Mouse (Mus musculus) spleen, adult 2 months (tissue): Measurements from ENCODE around the gene Naglu. TPM values are rescaled to one million over a fixed set of nuclear protein-coding genes. Genes with fewer than 3 reads are reported as not detected.

Experiments used
- DNase-seq, 2 experiments: peaks; one replicate each; pipeline versions ENCODE4 v3.0.0 to v3.0.0-alpha.2; 2012 to 2021; ENCODE audit warnings: low spot score in 2 of 2, low read depth in 1 of 2
- H3K27ac ChIP-seq: fragments of 200-500 bp; 2 replicates; pipeline ENCODE4 v1.5.1; 2012; ENCODE audit warnings: low read length, inconsistent platforms; ENCODE audit not compliant: insufficient read depth
- H3K27me3 ChIP-seq: fragments of 200-500 bp; 2 replicates; pipeline ENCODE4 v1.6.1; 2012; ENCODE audit warnings: mild to moderate bottlenecking, moderate library complexity, low read length, inconsistent platforms; ENCODE audit not compliant: control insufficient read depth, insufficient read depth
- H3K36me3 ChIP-seq: fragments of 200-500 bp; 2 replicates; pipeline ENCODE4 v1.6.1; 2012; ENCODE audit warnings: mild to moderate bottlenecking, low read length, inconsistent platforms; ENCODE audit not compliant: control insufficient read depth, insufficient read depth
- H3K4me1 ChIP-seq: fragments of 200-500 bp; 2 replicates; pipeline ENCODE4 v1.6.1; 2011; ENCODE audit warnings: inconsistent platforms; ENCODE audit not compliant: control insufficient read depth, insufficient read depth, insufficient read length
- H3K4me3 ChIP-seq: fragments of 200-500 bp; 2 replicates; pipeline ENCODE4 v1.5.1; 2011; ENCODE audit warnings: mild to moderate bottlenecking, inconsistent platforms; ENCODE audit not compliant: insufficient read depth, insufficient read length; ENCODE audit errors: extremely low read depth
- CTCF ChIP-seq: fragments of 200-500 bp; IDR thresholded peaks from 2 replicates; pipeline ENCODE4 v1.5.1; 2011; ENCODE audit warnings: mild to moderate bottlenecking, inconsistent platforms; ENCODE audit not compliant: insufficient read depth, insufficient read length, insufficient replicate concordance; ENCODE audit errors: extremely low read depth
- POLR2A ChIP-seq: fragments of 200-500 bp; IDR thresholded peaks from 2 replicates; pipeline ENCODE4 v1.6.1; 2011; ENCODE audit warnings: low read depth, low read length, inconsistent platforms
- WGBS: fragments of 180-500 bp; shearing (Covaris S2); methylation state at CpG from one replicate; pipeline ENCODE4 v1.1.7; 2018; 5-methylcytosine and 5-hydroxymethylcytosine counted together
- polyA plus RNA-seq: library from polyadenylated mRNA; depleted of rRNA; stranded (reverse); fragments of >200 nt; gene quantifications from 2 replicates; pipeline ENCODE4 v1.2.3, GENCODE M21; 2012

Gene Naglu
- polyA plus RNA-seq, 1 experiment: 28.6 TPM

DNA sequence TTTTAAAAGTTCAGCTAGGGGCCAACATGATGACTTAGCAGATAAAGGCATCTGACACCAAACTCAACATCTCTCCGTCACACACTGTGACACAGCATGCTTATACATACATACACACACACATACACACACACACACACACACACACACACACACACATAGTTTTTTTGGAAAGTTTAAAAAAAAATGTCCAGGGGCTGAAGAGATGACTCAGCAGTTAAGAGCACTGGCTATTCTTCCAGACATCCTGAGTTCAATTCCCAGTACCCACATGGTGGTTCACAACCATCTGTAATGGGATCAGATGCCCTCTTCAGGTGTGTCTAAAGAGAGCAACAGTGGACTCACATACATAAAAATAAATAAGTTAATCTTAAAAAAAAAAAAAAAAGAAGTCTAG lies 38.3 kb upstream of the Naglu start:
- WGBS: 96% methylated on average over 1 of the region's 1 CpGs
- no peaks in the 10 kb centered on the region for H3K27me3 ChIP-seq
- no peak for TF ChIP-seq POLR2A
- TF ChIP-seq CTCF: no peak
- H3K4me3 ChIP-seq: no peak overlapping the region
- no peaks in the 10 kb centered on the region for H3K4me1 ChIP-seq
- H3K36me3 ChIP-seq: peaks cover 43% of the 10 kb centered on the region
- no peak overlapping the region for H3K27ac ChIP-seq
- DNase-seq: no peak

DNA sequence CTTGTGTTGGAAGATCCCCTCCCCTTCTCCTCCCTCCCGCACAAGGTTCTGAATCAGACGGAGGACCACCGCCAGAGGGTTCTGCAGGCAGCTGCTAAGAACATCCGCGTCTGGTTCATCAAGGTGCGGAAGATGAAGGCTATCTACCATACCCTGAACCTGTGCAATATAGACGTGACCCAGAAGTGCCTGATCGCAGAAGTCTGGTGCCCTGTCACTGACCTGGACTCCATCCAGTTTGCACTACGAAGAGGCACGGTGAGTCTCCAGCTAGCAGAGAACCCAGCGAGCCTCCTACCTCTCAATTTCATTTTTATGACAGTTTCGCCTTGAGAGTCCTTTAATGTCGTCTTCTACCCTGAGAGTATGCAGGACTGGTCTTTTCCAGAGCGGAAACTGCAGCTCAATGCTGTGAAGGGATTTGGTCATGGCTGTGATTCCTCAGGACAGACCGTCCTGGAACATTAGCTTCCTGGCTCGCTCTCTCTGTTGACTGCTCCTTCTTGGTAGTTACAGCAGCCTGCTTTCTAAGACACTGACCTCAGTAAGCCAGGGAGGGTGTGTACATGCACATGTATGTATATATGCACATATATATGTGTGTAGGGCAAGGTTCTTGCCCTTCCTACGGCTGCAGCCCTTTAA lies 35.8 kb upstream of the Naglu start:
- Histone ChIP-seq H3K4me1 (no peaks in the 10 kb centered on the region), H3K4me3 (no peak overlapping the region), H3K36me3 (peaks cover 43% of the 10 kb centered on the region), H3K27me3 (no peaks in the 10 kb centered on the region), H3K27ac (no peak overlapping the region)
- no peak for DNase-seq
- no peak for TF ChIP-seq CTCF
- TF ChIP-seq POLR2A: no peak
- 95% methylated on average over 17 of the region's 17 CpGs for WGBS

DNA sequence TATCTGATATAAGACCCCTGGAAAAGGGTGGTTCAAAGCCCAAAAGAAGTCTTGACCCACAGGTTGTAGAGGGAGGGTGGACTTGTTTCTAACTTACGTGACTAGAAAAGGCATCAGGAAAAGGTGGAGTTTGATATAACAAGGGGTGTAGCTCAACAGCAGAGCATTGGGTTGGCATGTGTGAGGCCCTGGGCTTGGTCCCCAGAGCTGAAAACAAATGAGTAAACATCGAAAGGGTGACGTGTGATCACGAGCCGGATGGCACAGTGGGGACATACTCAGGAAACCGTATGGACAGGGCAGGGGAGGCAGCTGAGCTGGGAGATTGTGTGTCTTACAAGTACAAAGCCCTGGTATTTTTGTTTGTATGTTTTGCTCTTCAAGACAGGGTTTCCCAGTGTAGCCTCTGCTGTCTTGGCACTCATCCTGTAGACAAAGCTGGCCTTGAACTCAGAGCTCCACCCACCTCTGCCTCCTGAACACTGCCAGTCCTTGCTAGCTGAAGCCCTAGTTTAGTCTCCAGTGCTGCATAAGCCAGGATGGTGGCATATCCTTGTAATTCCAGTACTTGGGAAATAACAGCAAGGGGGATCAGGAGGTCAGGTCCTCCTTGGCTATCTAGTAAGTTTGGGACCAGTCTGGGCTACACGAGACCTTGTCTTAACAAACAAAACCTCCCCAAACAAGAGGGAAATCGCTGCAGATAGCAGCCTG lies 35.0 kb upstream of the Naglu start:
- no peaks in the 10 kb centered on the region for H3K27me3 ChIP-seq
- no peaks in the 10 kb centered on the region for H3K4me1 ChIP-seq
- WGBS: 95% methylated on average over 8 of the region's 8 CpGs
- no peak overlapping the region for H3K4me3 ChIP-seq
- H3K27ac ChIP-seq: no peak overlapping the region
- H3K36me3 ChIP-seq: peaks cover 43% of the 10 kb centered on the region
- DNase-seq: no peak
- no peak for TF ChIP-seq POLR2A
- TF ChIP-seq CTCF: no peak

- 83% methylated on average over 4 of the region's 4 CpGs for WGBS
- TF ChIP-seq POLR2A: no peak
- TF ChIP-seq CTCF: no peak
- Histone ChIP-seq H3K27ac (no peak overlapping the region), H3K36me3 (peaks cover 40% of the 10 kb centered on the region), H3K4me1 (no peaks in the 10 kb centered on the region), H3K27me3 (no peaks in the 10 kb centered on the region), H3K4me3 (no peak overlapping the region)
- no peak for DNase-seq
These were observed 34.5 kb upstream of the Naglu start for GRCm38 (mm10) chr11:101035328-101035695.

DNA sequence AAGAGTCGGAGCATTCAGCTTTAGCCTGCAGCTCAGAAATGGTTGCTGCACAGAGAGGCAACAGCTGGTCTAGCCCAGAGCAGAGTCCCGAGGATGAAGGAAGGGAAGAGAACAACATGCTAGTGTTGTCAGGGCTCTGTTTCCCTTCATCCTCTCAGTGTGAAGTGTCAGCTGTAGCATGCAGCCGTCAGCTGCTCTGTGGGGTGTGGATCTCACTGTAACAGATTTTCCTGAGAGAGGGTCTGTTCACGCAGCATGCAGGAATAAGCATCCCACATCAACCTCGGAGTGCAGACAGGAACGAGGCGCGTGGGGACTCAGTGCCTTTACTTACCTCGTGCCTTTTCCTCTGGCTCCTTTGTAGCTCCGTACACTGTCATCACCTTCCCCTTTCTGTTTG lies 32.0 kb upstream of the Naglu start:
- no peak for DNase-seq
- 91% methylated on average over 10 of the region's 10 CpGs for WGBS
- H3K4me1 ChIP-seq: no peaks in the 10 kb centered on the region
- peaks cover 38% of the 10 kb centered on the region for H3K36me3 ChIP-seq
- H3K4me3 ChIP-seq: no peak overlapping the region
- no peak for TF ChIP-seq POLR2A
- no peak for TF ChIP-seq CTCF
- no peaks in the 10 kb centered on the region for H3K27me3 ChIP-seq
- H3K27ac ChIP-seq: no peak overlapping the region

DNA sequence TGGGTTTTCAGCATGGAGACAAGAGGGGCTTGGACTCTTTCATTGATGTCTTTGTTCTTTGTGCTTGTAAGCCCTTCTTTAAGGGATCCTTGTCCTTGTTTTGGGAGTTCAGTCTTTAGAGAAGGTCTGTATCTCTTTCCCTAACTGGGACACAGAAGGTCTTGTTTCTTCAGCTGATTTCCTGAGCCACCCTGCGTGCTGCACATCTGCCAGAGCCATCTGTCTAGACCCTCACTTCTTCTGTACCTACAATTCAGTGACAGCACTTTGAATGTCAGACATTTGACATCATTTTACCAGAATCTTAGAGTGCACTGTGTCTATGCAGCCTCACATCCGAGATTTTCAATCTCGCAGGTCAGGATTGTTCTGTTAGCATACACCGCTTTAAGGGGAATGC lies 24.0 kb upstream of the Naglu start:
- Histone ChIP-seq H3K36me3 (peaks cover 32% of the 10 kb centered on the region), H3K27ac (no peak overlapping the region), H3K27me3 (no peaks in the 10 kb centered on the region), H3K4me3 (no peak overlapping the region), H3K4me1 (peaks cover 4% of the 10 kb centered on the region; the same call in 1 of the 2 replicates)
- TF ChIP-seq CTCF (no peak), POLR2A (no peak)
- DNase-seq: no peak
- 79% methylated on average over 4 of the region's 4 CpGs for WGBS

GRCm38 (mm10) chr11:101046440-101046839 lies 23.4 kb upstream of the Naglu start:
- WGBS: 15% methylated on average over 9 of the region's 9 CpGs
- peak overlapping the region; percentile 61 for H3K27ac ChIP-seq
- TF ChIP-seq CTCF: no peak
- TF ChIP-seq POLR2A: no peak
- H3K27me3 ChIP-seq: no peaks in the 10 kb centered on the region
- peaks cover 4% of the 10 kb centered on the region; the same call in 1 of the 2 replicates for H3K4me1 ChIP-seq
- no peak overlapping the region for H3K4me3 ChIP-seq
- peaks cover 30% of the 10 kb centered on the region for H3K36me3 ChIP-seq
- peak in 1 of 2 experiments; percentile 28 for DNase-seq
